ENCODE assay signal across 9 mouse cellular contexts in the genomic region with DNA sequence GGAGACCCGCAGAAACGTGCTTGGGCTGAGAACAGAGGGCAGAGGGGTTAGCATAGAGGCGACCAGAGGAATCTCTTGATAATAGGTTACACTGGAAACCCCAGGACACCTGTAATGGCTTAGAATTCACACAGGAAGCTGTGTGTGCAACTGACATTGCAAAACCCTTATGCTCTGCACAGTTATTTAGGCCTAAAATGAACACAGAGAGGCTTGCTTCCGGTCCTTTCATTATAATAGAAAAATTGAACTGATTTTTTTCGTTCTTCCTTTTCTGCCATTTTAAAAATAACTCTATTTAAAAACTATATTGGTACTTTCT. TPM values are rescaled to one million over a fixed set of nuclear protein-coding genes. Genes with fewer than 3 reads are reported as not detected.
DNase-seq lines count a peak whose midpoint lies in the region; ATAC-seq and TF ChIP-seq lines count a peak whose summit lies in the region.
"Had no signal": no experiment of that assay in that cellular context is flagged by ENCODE, and none has a peak within 500 bp of the region (broad histone marks: within the 10 kb centered on the region; RNA-seq: fewer than 3 reads in every experiment).

No protein-coding gene starts in this region.

- H3K27me3 ChIP-seq in liver, adult 2 months (ENCODE audit: control insufficient read depth, insufficient read depth, low read length) = no peaks in the 10 kb centered on the region
- H3K27me3 ChIP-seq in embryonic facial prominence, embryonic 11.5 days (ENCODE audit: control insufficient read depth, insufficient read depth, low read length) = no peaks in the 10 kb centered on the region
- H3K27me3 ChIP-seq in intestine, embryonic 16.5 days (replicated peaks; ENCODE audit: control insufficient read depth, insufficient read depth, low read length) = no peaks in the 10 kb centered on the region
- H3K27me3 ChIP-seq in neural tube, embryonic 14.5 days (ENCODE audit: control insufficient read depth, insufficient read depth, low read length) = no peaks in the 10 kb centered on the region

- H3K9me3 ChIP-seq in embryonic facial prominence, embryonic 11.5 days (replicated peaks; ENCODE audit: control insufficient read depth, low read length) = no peaks in the 10 kb centered on the region
- H3K9me3 ChIP-seq in intestine, embryonic 16.5 days (ENCODE audit: control insufficient read depth, low read length) = no peaks in the 10 kb centered on the region
- no peaks in the 10 kb centered on the region for H3K9me3 ChIP-seq in neural tube, embryonic 14.5 days (ENCODE audit: control insufficient read depth, low read length)

- TF ChIP-seq CTCF in liver, adult 2 months (IDR thresholded peaks at IDR 0.05; ENCODE audit: low read depth, low read length) = no peak

- H3K36me3 ChIP-seq in liver, adult 2 months (ENCODE audit: control insufficient read depth, insufficient read depth, low read length) = no peaks in the 10 kb centered on the region
- no peaks in the 10 kb centered on the region for H3K36me3 ChIP-seq in embryonic facial prominence, embryonic 11.5 days (replicated peaks; ENCODE audit: control insufficient read depth, insufficient read depth, low read depth, low read length)
- no peaks in the 10 kb centered on the region for H3K36me3 ChIP-seq in intestine, embryonic 16.5 days (ENCODE audit: control insufficient read depth, insufficient read depth, low read length)
- H3K36me3 ChIP-seq in neural tube, embryonic 14.5 days (ENCODE audit: control insufficient read depth, insufficient read depth, low read length) = no peaks in the 10 kb centered on the region

- no peak for TF ChIP-seq POLR2A in liver, adult 2 months (IDR thresholded peaks at IDR 0.05; ENCODE audit: extremely low read depth, insufficient read depth, low read length)

- peak overlapping the region; percentile 98 for H3K4me2 ChIP-seq in embryonic facial prominence, embryonic 11.5 days (ENCODE audit: low read depth, low read length)
- H3K4me2 ChIP-seq in intestine, embryonic 16.5 days (ENCODE audit: low read depth, low read length) = peak overlapping the region; percentile 83
- H3K4me2 ChIP-seq in neural tube, embryonic 14.5 days (ENCODE audit: low read depth, low read length) = peak overlapping the region; percentile 97

- WGBS in liver, adult 2 months = 24% methylated on average over 5 of the region's 5 CpGs
- WGBS in embryonic facial prominence, embryonic 11.5 days = 13% methylated on average over 5 of the region's 5 CpGs
- 15% methylated on average over 5 of the region's 5 CpGs for WGBS in intestine, embryonic 16.5 days
- WGBS in neural tube, embryonic 14.5 days = 12% methylated on average over 5 of the region's 5 CpGs

- ATAC-seq in embryonic facial prominence, embryonic 11.5 days (replicated peaks; ENCODE audit: insufficient number of reproducible peaks, low FRiP score, low TSS enrichment, low read depth) = no peak
- no peak for ATAC-seq in intestine, embryonic 16.5 days
- no peak for ATAC-seq in neural tube, embryonic 14.5 days (ENCODE audit: low read depth)

- H3K9ac ChIP-seq in liver, adult 2 months (ENCODE audit: low read depth, low read length) = peak overlapping the region; percentile 96; the same call in 1 of the 2 replicates
- peak overlapping the region; percentile 78 for H3K9ac ChIP-seq in embryonic facial prominence, embryonic 11.5 days (replicated peaks; ENCODE audit: low read length)
- H3K9ac ChIP-seq in intestine, embryonic 16.5 days (ENCODE audit: low read depth, low read length) = peak overlapping the region; percentile 83
- peak overlapping the region; percentile 93 for H3K9ac ChIP-seq in neural tube, embryonic 14.5 days (replicated peaks; ENCODE audit: low read depth, low read length)

- H3K27ac ChIP-seq in liver, adult 2 months (replicated peaks; ENCODE audit: insufficient read depth, low read depth, low read length) = peak overlapping the region; percentile 70
- no peak overlapping the region for H3K27ac ChIP-seq in embryonic facial prominence, embryonic 11.5 days (replicated peaks; ENCODE audit: low read depth, low read length)
- peak overlapping the region; percentile 97 for H3K27ac ChIP-seq in intestine, embryonic 16.5 days (ENCODE audit: low read length)
- H3K27ac ChIP-seq in neural tube, embryonic 14.5 days (ENCODE audit: low read depth, low read length) = peak overlapping the region; percentile 99

- H3K79me2 ChIP-seq in liver, adult 2 months (ENCODE audit: control insufficient read depth, insufficient read depth, low read length) = peaks cover 3% of the 10 kb centered on the region; the same call in 1 of the 2 replicates

- peak overlapping the region; percentile 73; the same call in 1 of the 2 replicates for H3K4me3 ChIP-seq in liver, adult 2 months (ENCODE audit: insufficient read depth, low read depth, low read length)
- H3K4me3 ChIP-seq in embryonic facial prominence, embryonic 11.5 days (ENCODE audit: low read depth, low read length) = peak overlapping the region; percentile 74
- peak overlapping the region; percentile 84 for H3K4me3 ChIP-seq in intestine, embryonic 16.5 days (ENCODE audit: low read length)
- peak overlapping the region; percentile 85 for H3K4me3 ChIP-seq in neural tube, embryonic 14.5 days (ENCODE audit: low read depth, low read length)

- DNase-seq in liver, adult 2 months (ENCODE audit: extremely low read depth, low read depth, low spot score) = peak; percentile 45
- no peak for DNase-seq in liver
- no peak for DNase-seq in embryonic facial prominence, embryonic 11.5 days (ENCODE audit: low spot score)
- no peak for DNase-seq in gastrocnemius, postnatal 25 days
- DNase-seq in urinary bladder, adult 18-20 months (ENCODE audit: low spot score in 2 of 2) = no peak
- no peak for DNase-seq in layer of hippocampus, adult 11-12 months (ENCODE audit: low spot score)
- DNase-seq: adrenal gland, postnatal 14 days had no signal

- peaks cover 5% of the 10 kb centered on the region; the same call in 1 of the 2 replicates for H3K4me1 ChIP-seq in liver, adult 2 months (ENCODE audit: control insufficient read depth, insufficient read depth, low read length)
- H3K4me1 ChIP-seq in embryonic facial prominence, embryonic 11.5 days (ENCODE audit: control insufficient read depth, insufficient read depth, low read length) = peaks cover 4% of the 10 kb centered on the region; the same call in 1 of the 2 replicates
- peaks cover 8% of the 10 kb centered on the region for H3K4me1 ChIP-seq in intestine, embryonic 16.5 days (ENCODE audit: control insufficient read depth, insufficient read depth, low read length)
- no peaks in the 10 kb centered on the region for H3K4me1 ChIP-seq in neural tube, embryonic 14.5 days (ENCODE audit: control insufficient read depth, insufficient read depth, low read length)

RNA-seq across cellular contexts. Expression of a gene that starts 2.3 kb away (rescaled TPM):
- total RNA-seq in liver, adult 2 months (2014; rRNA removed) = 5.4 and 6.4 TPM in 2 replicates
- 1.5 TPM in 2 replicates for polyA plus RNA-seq in liver, adult 2 months (2012; rRNA removed)
- polyA plus RNA-seq in embryonic facial prominence, embryonic 11.5 days (2014; fragmentation: Nextera tagmentation; extraction: Ambion mirVana) = 4.4 and 5.1 TPM in 2 replicates
- polyA plus RNA-seq in intestine, embryonic 16.5 days (2015; fragmentation: Nextera tagmentation; extraction: Ambion mirVana) = 3.4 and 3.6 TPM in 2 replicates
- polyA plus RNA-seq in neural tube, embryonic 14.5 days (2014; fragmentation: Nextera tagmentation; extraction: Ambion mirVana) = 16.7 and 21.0 TPM in 2 replicates
- total RNA-seq in gastrocnemius, postnatal 25 days (2021) = 10 to 100 TPM; 32.0 to 41.5 TPM
